Mouse (Mus musculus): Measurements from ENCODE around the gene Gm17268. TPM values are rescaled to one million over a fixed set of nuclear protein-coding genes. Genes with fewer than 3 reads are reported as not detected.

The Gm17268 gene
- polyA plus RNA-seq, 1 experiment from 2014 or later: not detected

- Histone ChIP-seq H3K4me3 (ENCODE audit: low read depth, low read length) (no peak overlapping the region), H3K36me3 (ENCODE audit: control insufficient read depth, insufficient read depth, low read length) (no peaks in the 10 kb centered on the region), H3K27me3 (ENCODE audit: control insufficient read depth, insufficient read depth, low read length) (no peaks in the 10 kb centered on the region), H3K9ac (ENCODE audit: low read length) (no peak overlapping the region), H3K9me3 (ENCODE audit: control insufficient read depth, low read length) (no peaks in the 10 kb centered on the region), H3K4me2 (ENCODE audit: low read depth, low read length, severe bottlenecking) (no peak overlapping the region), H3K4me1 (replicated peaks; ENCODE audit: control insufficient read depth, insufficient read depth, low read length) (no peaks in the 10 kb centered on the region), H3K27ac (ENCODE audit: low read depth, low read length) (no peak overlapping the region)
- 96% methylated on average over 2 of the region's 2 CpGs for WGBS
- no peak for DNase-seq (ENCODE audit: low spot score)
- no peak for ATAC-seq (replicated peaks; ENCODE audit: low FRiP score)
Observed at GRCm38 (mm10) chr11:82035857-82036256, 2.5 kb downstream of the Gm17268 start.

DNA sequence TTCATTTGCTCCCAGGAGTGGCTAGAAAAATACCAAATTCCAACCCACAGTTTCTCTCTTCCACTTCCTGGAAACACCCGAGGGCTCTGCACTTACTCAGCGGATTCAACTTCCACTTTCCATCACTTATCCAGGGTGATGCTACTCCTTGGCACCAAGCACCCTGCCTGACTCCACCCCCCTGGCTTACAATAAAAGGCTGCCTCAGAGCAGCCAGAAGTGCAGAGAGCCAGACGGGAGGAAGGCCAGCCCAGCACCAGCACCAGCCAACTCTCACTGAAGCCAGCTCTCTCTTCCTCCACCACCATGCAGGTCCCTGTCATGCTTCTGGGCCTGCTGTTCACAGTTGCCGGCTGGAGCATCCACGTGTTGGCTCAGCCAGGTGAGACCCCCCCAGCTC lies 3.0 kb downstream of the Gm17268 start, which contains the start of gene Ccl2:
TSS of gene Ccl2 (plus strand) at position 216 of the 400 bp plus-strand sequence.
- Histone ChIP-seq H3K36me3 (ENCODE audit: control insufficient read depth, insufficient read depth, low read length) (no peaks in the 10 kb centered on the region), H3K4me1 (replicated peaks; ENCODE audit: control insufficient read depth, insufficient read depth, low read length) (no peaks in the 10 kb centered on the region), H3K27ac (ENCODE audit: low read depth, low read length) (no peak within 1 kb of the TSS), H3K4me2 (ENCODE audit: low read depth, low read length, severe bottlenecking) (no peak within 1 kb of the TSS), H3K9ac (ENCODE audit: low read length) (no peak within 1 kb of the TSS), H3K9me3 (ENCODE audit: control insufficient read depth, low read length) (no peaks in the 10 kb centered on the region), H3K4me3 (ENCODE audit: low read depth, low read length) (no peak within 1 kb of the TSS), H3K27me3 (ENCODE audit: control insufficient read depth, insufficient read depth, low read length) (no peaks in the 10 kb centered on the region)
- no peak for ATAC-seq (replicated peaks; ENCODE audit: low FRiP score)
- DNase-seq (ENCODE audit: low spot score): no peak
- WGBS: 54% methylated on average over 5 of the region's 5 CpGs

GRCm38 (mm10) chr11:82034446-82034845 lies 3.9 kb downstream of the Gm17268 start:
- H3K36me3 ChIP-seq (ENCODE audit: control insufficient read depth, insufficient read depth, low read length): no peaks in the 10 kb centered on the region
- H3K4me2 ChIP-seq (ENCODE audit: low read depth, low read length, severe bottlenecking): no peak overlapping the region
- H3K9ac ChIP-seq (ENCODE audit: low read length): no peak overlapping the region
- WGBS: 90% methylated on average over 7 of the region's 7 CpGs
- H3K27ac ChIP-seq (ENCODE audit: low read depth, low read length): no peak overlapping the region
- no peaks in the 10 kb centered on the region for H3K4me1 ChIP-seq (replicated peaks; ENCODE audit: control insufficient read depth, insufficient read depth, low read length)
- H3K27me3 ChIP-seq (ENCODE audit: control insufficient read depth, insufficient read depth, low read length): no peaks in the 10 kb centered on the region
- DNase-seq (ENCODE audit: low spot score) (no peak), ATAC-seq (replicated peaks; ENCODE audit: low FRiP score) (no peak)
- H3K4me3 ChIP-seq (ENCODE audit: low read depth, low read length): no peak overlapping the region
- no peaks in the 10 kb centered on the region for H3K9me3 ChIP-seq (ENCODE audit: control insufficient read depth, low read length)

DNA sequence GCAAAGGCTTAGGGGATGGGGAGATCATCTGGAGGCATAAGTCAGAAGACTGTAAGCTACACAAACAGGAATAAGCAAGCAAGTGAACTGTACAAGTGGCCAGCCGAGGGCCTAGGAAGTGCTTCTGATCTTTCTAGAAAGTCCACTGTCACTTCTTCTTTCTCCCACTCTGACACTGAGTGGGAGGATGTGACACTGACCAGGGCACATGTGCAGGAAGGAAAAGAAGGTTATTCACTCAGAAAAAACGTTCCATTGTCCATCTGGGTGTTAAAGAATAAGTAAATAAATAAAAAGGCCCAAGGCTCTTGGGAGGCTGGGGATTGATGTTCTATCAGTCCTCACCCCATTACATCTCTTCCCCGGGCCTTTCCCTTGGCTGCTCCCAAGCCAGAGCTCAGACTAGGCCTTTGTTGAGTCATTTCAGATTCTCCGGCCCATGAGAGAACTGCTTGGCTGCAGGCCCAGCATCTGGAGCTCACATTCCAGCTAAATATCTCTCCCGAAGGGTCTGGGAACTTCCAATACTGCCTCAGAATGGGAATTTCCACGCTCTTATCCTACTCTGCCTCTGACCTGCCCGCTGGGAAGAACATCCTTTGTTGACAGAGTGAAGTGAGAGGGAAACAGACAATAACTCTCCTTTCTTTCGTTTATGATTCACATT lies 5.6 kb downstream of the Gm17268 start:
- Histone ChIP-seq H3K4me3 (ENCODE audit: low read depth, low read length) (no peak overlapping the region), H3K4me2 (ENCODE audit: low read depth, low read length, severe bottlenecking) (no peak overlapping the region), H3K9me3 (ENCODE audit: control insufficient read depth, low read length) (no peaks in the 10 kb centered on the region), H3K27ac (ENCODE audit: low read depth, low read length) (no peak overlapping the region), H3K9ac (ENCODE audit: low read length) (no peak overlapping the region), H3K36me3 (ENCODE audit: control insufficient read depth, insufficient read depth, low read length) (no peaks in the 10 kb centered on the region), H3K4me1 (replicated peaks; ENCODE audit: control insufficient read depth, insufficient read depth, low read length) (no peaks in the 10 kb centered on the region), H3K27me3 (ENCODE audit: control insufficient read depth, insufficient read depth, low read length) (no peaks in the 10 kb centered on the region)
- DNase-seq (ENCODE audit: low spot score) (no peak), ATAC-seq (replicated peaks; ENCODE audit: low FRiP score) (no peak)
- 65% methylated on average over 8 of the region's 8 CpGs for WGBS

- ATAC-seq (replicated peaks; ENCODE audit: low FRiP score) (no peak), DNase-seq (ENCODE audit: low spot score) (no peak)
- no peak overlapping the region for H3K27ac ChIP-seq (ENCODE audit: low read depth, low read length)
- H3K27me3 ChIP-seq (ENCODE audit: control insufficient read depth, insufficient read depth, low read length): no peaks in the 10 kb centered on the region
- H3K4me2 ChIP-seq (ENCODE audit: low read depth, low read length, severe bottlenecking): no peak overlapping the region
- H3K9me3 ChIP-seq (ENCODE audit: control insufficient read depth, low read length): no peaks in the 10 kb centered on the region
- H3K36me3 ChIP-seq (ENCODE audit: control insufficient read depth, insufficient read depth, low read length): no peaks in the 10 kb centered on the region
- H3K4me1 ChIP-seq (replicated peaks; ENCODE audit: control insufficient read depth, insufficient read depth, low read length): no peaks in the 10 kb centered on the region
- no peak overlapping the region for H3K4me3 ChIP-seq (ENCODE audit: low read depth, low read length)
- H3K9ac ChIP-seq (ENCODE audit: low read length): no peak overlapping the region
Observed at GRCm38 (mm10) chr11:82032136-82032535, 6.2 kb downstream of the Gm17268 start.

GRCm38 (mm10) chr11:82030171-82030570 lies 8.2 kb downstream of the Gm17268 start:
- Histone ChIP-seq H3K4me2 (ENCODE audit: low read depth, low read length, severe bottlenecking) (no peak overlapping the region), H3K27me3 (ENCODE audit: control insufficient read depth, insufficient read depth, low read length) (no peaks in the 10 kb centered on the region), H3K36me3 (ENCODE audit: control insufficient read depth, insufficient read depth, low read length) (no peaks in the 10 kb centered on the region), H3K4me3 (ENCODE audit: low read depth, low read length) (no peak overlapping the region), H3K9me3 (ENCODE audit: control insufficient read depth, low read length) (no peaks in the 10 kb centered on the region), H3K27ac (ENCODE audit: low read depth, low read length) (no peak overlapping the region), H3K4me1 (replicated peaks; ENCODE audit: control insufficient read depth, insufficient read depth, low read length) (no peaks in the 10 kb centered on the region), H3K9ac (ENCODE audit: low read length) (no peak overlapping the region)
- DNase-seq (ENCODE audit: low spot score) (no peak), ATAC-seq (replicated peaks; ENCODE audit: low FRiP score) (no peak)
- 76% methylated on average over 2 of the region's 2 CpGs for WGBS

DNA sequence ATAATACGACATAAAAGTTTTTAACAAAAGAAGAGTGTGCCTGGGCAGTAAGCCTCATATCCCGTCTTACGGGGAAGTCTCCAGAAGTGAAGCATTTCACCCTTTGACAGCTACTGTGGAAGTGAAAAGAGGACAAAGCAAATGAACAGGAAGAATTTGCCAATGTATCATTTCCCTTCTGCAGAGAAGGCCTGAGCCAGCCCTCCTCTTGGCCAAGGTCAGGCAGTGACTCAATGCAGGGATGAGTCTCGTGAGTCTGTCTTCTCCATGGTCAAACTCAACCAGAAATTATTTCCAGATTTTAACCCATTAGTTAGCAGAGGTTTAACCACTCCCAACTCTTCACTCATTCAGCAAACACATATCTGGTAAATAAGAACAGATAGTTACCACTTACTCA lies 14.6 kb downstream of the Gm17268 start:
- H3K27me3 ChIP-seq (ENCODE audit: control insufficient read depth, insufficient read depth, low read length): no peaks in the 10 kb centered on the region
- no peak overlapping the region for H3K27ac ChIP-seq (ENCODE audit: low read depth, low read length)
- no peak overlapping the region for H3K4me3 ChIP-seq (ENCODE audit: low read depth, low read length)
- ATAC-seq (replicated peaks; ENCODE audit: low FRiP score) (no peak), DNase-seq (ENCODE audit: low spot score) (no peak)
- H3K9me3 ChIP-seq (ENCODE audit: control insufficient read depth, low read length): no peaks in the 10 kb centered on the region
- H3K36me3 ChIP-seq (ENCODE audit: control insufficient read depth, insufficient read depth, low read length): no peaks in the 10 kb centered on the region
- H3K9ac ChIP-seq (ENCODE audit: low read length): no peak overlapping the region
- no peak overlapping the region for H3K4me2 ChIP-seq (ENCODE audit: low read depth, low read length, severe bottlenecking)
- 84% methylated on average over 4 of the region's 4 CpGs for WGBS
- H3K4me1 ChIP-seq (replicated peaks; ENCODE audit: control insufficient read depth, insufficient read depth, low read length): no peaks in the 10 kb centered on the region

DNA sequence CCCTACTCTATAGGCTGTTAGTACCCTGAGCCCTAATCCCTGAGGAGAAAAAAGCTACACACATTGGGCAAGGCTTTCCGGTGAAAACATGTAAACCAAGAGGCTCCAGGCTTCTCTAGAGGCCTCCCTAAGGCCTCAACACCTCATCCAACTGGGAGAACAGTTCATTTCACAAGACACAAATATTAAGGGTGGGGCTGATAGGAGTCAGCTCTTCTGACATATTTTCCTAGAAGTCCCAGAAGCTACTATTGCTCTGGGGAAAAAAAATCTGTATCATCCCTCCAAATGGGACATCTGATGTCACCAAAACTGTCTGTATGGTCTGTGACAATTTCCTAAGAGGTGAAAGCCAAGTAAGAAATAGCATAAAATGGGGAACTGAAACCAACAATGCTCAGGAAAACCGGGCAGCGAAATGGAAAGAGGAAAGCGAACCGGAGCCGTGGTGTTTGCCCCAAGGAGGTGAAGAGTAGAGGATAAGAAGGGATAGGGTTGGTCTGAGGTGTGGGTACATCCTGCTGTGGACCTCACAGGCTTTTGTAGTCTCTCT lies 15.8 kb downstream of the Gm17268 start:
- WGBS: 95% methylated on average over 6 of the region's 6 CpGs

DNA sequence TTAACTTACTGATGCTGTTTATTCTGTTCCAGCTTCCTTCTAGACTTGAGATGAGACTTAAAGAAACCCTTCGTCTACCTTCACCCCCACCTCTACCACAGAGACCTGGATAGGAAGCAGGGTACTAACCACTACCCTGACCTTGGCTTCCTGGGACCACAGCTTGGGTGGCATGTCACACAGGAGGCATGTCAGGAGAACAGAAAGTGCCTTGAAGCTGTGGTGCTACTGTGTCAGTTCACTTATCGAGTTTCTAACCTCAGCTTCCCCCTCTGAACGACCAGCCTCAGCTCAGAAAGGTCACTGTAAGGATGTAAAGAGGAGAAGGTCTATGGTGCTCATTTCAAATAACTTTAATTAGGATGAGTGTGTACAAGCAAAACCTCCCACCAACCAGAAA lies 17.0 kb downstream of the Gm17268 start:
- H3K4me1 ChIP-seq (replicated peaks; ENCODE audit: control insufficient read depth, insufficient read depth, low read length): no peaks in the 10 kb centered on the region
- H3K4me2 ChIP-seq (ENCODE audit: low read depth, low read length, severe bottlenecking): no peak overlapping the region
- no peak overlapping the region for H3K4me3 ChIP-seq (ENCODE audit: low read depth, low read length)
- H3K27ac ChIP-seq (ENCODE audit: low read depth, low read length): no peak overlapping the region
- no peak overlapping the region for H3K9ac ChIP-seq (ENCODE audit: low read length)
- no peak for ATAC-seq (replicated peaks; ENCODE audit: low FRiP score)
- no peaks in the 10 kb centered on the region for H3K9me3 ChIP-seq (ENCODE audit: control insufficient read depth, low read length)
- WGBS: 74% methylated on average over 3 of the region's 3 CpGs
- DNase-seq (ENCODE audit: low spot score): no peak
- no peaks in the 10 kb centered on the region for H3K36me3 ChIP-seq (ENCODE audit: control insufficient read depth, insufficient read depth, low read length)
- H3K27me3 ChIP-seq (ENCODE audit: control insufficient read depth, insufficient read depth, low read length): no peaks in the 10 kb centered on the region

More for the DNA sequence above, 15.8 kb downstream of the Gm17268 start:
- Histone ChIP-seq H3K36me3 (ENCODE audit: control insufficient read depth, insufficient read depth, low read length) (no peaks in the 10 kb centered on the region), H3K27ac (ENCODE audit: low read depth, low read length) (no peak overlapping the region), H3K9me3 (ENCODE audit: control insufficient read depth, low read length) (no peaks in the 10 kb centered on the region), H3K27me3 (ENCODE audit: control insufficient read depth, insufficient read depth, low read length) (no peaks in the 10 kb centered on the region), H3K4me3 (ENCODE audit: low read depth, low read length) (no peak overlapping the region), H3K4me1 (replicated peaks; ENCODE audit: control insufficient read depth, insufficient read depth, low read length) (no peaks in the 10 kb centered on the region), H3K4me2 (ENCODE audit: low read depth, low read length, severe bottlenecking) (no peak overlapping the region), H3K9ac (ENCODE audit: low read length) (no peak overlapping the region)
- ATAC-seq (replicated peaks; ENCODE audit: low FRiP score) (no peak), DNase-seq (ENCODE audit: low spot score) (no peak)

Data from forebrain, embryonic 11.5 days (tissue).